Mouse (Mus musculus) lung, adult 2 months (tissue): Measurements from ENCODE around the gene Clp1. TPM values are rescaled to one million over a fixed set of nuclear protein-coding genes. Genes with fewer than 3 reads are reported as not detected.

Source experiments
- DNase-seq: peaks from one replicate; pipeline ENCODE4 v3.0.0; 2022
- H3K4me1 ChIP-seq: fragments of 200-500 bp; 2 replicates; pipeline ENCODE4 v1.6.1; 2011; ENCODE audit warnings: low read length; ENCODE audit not compliant: control insufficient read depth, insufficient read depth
- H3K4me3 ChIP-seq: fragments of 200-500 bp; replicated peaks from 2 replicates; pipeline ENCODE3; 2011; ENCODE audit warnings: low read depth, mild to moderate bottlenecking, control low read depth, low read length; ENCODE audit errors: extremely low read depth
- CTCF ChIP-seq: fragments of 200-500 bp; IDR thresholded peaks from 2 replicates; pipeline ENCODE4 v1.5.1; 2011; ENCODE audit warnings: mild to moderate bottlenecking, low read length, control low read depth; ENCODE audit not compliant: insufficient read depth
- POLR2A ChIP-seq: fragments of 200-500 bp; IDR thresholded peaks from 2 replicates; pipeline ENCODE4 v1.6.1; 2011; ENCODE audit warnings: low read depth, mild to moderate bottlenecking, control low read depth, low read length, borderline replicate concordance; ENCODE audit errors: extremely low read depth
- WGBS: fragments of 180-500 bp; shearing (Covaris S2); methylation state at CpG from one replicate; pipeline ENCODE4 v1.1.7; 2018; 5-methylcytosine and 5-hydroxymethylcytosine counted together
- polyA plus RNA-seq: library from polyadenylated mRNA; depleted of rRNA; stranded (reverse); fragments of >200 nt; gene quantifications from 2 replicates; pipeline ENCODE4 v1.2.3, GENCODE M21; 2012

Clp1 gene
- polyA plus RNA-seq, 1 experiment: 10.3 TPM

DNA sequence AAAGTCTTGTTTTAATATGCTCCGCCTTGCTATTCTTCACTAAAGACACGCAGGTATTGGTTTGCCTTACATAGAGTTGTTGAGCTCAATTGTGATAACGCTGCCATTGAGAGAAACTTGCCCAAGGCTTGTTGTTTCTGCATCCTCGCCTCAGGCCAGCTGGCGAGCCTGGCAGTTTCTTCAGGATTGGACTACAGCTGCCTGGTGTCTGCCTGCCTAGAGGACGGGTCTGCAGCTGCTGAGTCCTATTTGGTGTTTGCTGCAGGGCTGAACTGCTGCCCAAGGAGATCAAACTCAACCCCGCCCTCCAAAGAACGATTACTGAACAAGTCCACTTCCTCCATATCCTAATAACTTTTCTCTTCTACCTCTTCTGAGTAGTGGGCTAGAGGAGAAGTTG is 33.6 kb upstream of the Clp1 start:
- no peak for DNase-seq
- H3K4me3 ChIP-seq: no peak overlapping the region
- no peaks in the 10 kb centered on the region for H3K4me1 ChIP-seq
- TF ChIP-seq POLR2A: no peak
- TF ChIP-seq CTCF: no peak
- WGBS: 56% methylated on average over 8 of the region's 8 CpGs

DNA sequence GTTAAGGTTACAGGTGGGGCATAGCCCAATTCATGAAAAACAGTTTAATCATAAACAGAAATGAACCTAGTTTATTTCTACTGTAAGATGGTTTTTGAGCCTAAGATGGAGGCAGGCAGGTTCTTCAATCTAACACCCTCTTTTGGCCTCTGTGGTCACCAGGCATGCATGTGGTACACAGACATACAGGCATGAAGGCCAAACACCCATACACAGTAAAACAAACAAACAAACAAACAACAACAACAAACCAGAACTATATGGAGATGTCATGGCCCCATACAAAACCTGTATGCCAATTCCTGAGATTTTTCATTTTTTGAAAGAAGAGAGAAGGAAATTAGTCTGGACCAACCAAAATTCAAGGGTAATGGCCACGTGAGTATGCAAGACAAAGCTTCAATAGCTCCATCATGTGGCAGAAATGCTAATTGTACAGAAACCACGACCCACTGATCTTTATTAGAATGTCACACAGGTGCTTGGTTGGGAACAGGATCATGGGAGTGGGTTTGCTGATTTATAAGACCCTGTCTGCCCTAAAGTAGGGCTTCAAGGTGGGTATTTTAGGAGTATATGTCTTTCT is 31.5 kb upstream of the Clp1 start:
- WGBS: 0% methylated on average over 2 of the region's 2 CpGs
- no peak for DNase-seq
- Histone ChIP-seq H3K4me3 (no peak overlapping the region), H3K4me1 (no peaks in the 10 kb centered on the region)
- TF ChIP-seq CTCF: peak; percentile 44; the same call in 1 of the 2 replicates
- no peak for TF ChIP-seq POLR2A

DNA sequence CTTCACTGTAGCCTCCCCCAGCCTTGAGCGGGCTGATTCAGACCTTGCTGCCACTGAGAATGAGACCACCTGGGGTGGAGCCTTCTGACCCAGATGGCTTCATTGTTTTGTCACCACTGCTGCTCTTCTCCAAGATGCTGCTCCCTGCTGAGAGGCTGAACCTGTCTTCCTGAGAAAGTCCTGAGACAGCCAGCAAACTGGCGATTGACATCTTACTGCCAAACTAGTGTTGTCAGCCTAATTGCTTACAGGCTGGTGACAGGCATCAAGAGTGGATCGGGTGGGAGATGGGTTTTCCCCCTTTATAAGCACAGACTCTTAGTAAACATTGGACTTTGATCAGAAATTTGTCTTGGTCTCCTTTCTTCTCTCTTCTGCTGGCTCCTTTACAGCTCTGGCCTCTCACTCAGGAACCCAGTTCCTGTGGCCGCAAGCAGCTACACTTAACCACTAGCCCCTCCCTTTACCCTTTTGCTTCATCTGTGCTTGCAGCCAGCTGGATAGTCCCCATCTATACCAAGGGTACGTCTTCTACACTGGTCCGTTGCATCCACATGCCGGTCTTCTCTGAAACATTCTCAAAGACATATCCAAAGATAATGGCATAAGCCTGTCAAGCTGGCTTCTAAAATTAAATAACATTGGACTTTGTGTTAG is 30.0 kb upstream of the Clp1 start:
- TF ChIP-seq POLR2A (no peak), CTCF (no peak)
- no peak for DNase-seq
- Histone ChIP-seq H3K4me1 (no peaks in the 10 kb centered on the region), H3K4me3 (no peak overlapping the region)
- WGBS: 56% methylated on average over 7 of the region's 7 CpGs

DNA sequence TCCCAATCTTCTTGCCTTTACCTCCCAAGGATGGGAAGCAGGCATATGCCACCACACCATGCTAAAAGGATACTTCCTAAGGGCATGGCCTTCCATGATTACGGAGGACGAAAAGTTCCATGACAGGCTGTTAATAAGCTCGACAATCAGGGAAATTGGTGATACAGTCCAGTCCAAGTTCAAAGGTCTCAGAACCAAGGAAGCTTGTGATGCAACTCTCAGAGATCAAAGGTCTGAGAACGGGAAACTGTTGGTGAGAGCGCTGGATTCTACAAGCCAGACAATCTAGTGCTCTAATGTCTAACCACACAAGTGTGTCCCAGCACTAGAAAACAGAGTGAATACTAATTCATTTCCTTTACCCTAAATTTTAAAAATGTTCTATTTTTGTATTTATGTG is 29.1 kb upstream of the Clp1 start:
- no peak for TF ChIP-seq CTCF
- TF ChIP-seq POLR2A: no peak
- 70% methylated on average over 5 of the region's 5 CpGs for WGBS

DNA sequence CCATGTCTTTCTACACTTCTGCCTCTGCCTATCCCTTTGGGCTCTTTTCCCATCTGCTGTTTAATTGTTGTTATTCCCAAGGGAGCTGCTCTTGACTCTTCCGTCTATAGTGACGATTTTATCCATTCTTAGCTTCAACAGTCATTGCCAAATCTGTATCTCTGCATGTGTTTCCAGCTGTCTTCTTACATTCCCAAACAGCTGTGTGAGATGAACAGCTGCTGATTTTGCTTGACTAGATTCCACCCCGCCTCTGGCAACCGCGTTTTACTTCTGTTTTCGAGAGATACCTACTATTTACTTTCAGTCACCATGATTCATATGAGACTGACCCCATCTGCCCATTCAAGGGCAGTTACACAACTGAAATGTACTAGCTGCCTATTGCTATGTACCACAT is 23.0 kb upstream of the Clp1 start:
- no peaks in the 10 kb centered on the region for H3K4me1 ChIP-seq
- no peak for DNase-seq
- WGBS: 48% methylated on average over 6 of the region's 6 CpGs
- no peak for TF ChIP-seq CTCF
- TF ChIP-seq POLR2A: no peak
- H3K4me3 ChIP-seq: no peak overlapping the region

More for the DNA sequence above, 29.1 kb upstream of the Clp1 start:
- DNase-seq: no peak
- Histone ChIP-seq H3K4me3 (no peak overlapping the region), H3K4me1 (no peaks in the 10 kb centered on the region)

DNA sequence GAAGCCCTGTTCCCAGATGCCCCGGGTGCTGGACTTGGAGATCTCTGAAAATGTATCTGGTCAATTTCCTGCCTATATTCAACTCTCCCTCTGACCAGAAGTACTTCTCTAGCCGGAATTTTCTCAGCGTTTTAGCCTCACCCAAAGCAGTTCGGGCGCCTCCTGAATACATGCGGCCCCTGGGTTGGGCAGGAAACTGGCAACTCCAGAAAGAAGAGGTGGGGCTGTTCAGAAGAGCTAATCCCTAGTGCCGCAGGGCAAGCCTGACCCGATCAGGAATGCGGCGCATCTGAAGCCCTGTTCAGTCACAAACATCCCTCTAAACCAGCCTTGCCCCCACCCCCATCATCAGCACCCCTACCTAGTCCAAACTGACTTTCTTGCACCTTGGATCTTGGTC is 17.0 kb upstream of the Clp1 start:
- WGBS: 9% methylated on average over 10 of the region's 10 CpGs

DNA sequence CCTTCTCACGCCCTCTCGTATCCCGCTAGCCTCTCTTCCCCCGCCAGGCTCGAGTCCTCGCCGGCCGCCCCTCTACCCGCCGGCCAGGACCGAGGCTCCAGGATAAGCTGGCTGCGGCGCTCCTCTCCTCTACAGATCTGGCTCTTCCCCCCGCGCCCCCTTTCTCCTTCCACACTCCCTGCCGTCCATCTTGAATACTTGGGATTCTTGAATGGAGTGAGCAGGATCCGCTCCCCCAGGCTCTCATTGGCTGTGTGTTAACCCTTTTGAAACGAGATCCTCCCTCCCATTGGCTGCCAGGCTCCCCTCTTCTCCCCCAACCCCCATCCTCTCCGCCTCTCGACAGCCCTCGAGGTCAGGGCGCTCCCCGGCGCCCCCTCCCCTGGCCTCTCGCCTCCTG is 16.4 kb upstream of the Clp1 start, which contains the start of gene Gm19426:
Gene Gm19426 (minus strand): TSS at position 95 of the 400 bp plus-strand sequence.
- DNase-seq: peak; percentile 64
- H3K4me1 ChIP-seq: peaks cover 4% of the 10 kb centered on the region; the same call in 1 of the 2 replicates
- peak within 1 kb of the TSS; percentile 48 for H3K4me3 ChIP-seq
- 1% methylated on average over 25 of the region's 25 CpGs for WGBS
- TF ChIP-seq POLR2A: peak; percentile 29; the same call in 1 of the 2 replicates
- TF ChIP-seq CTCF: no peak

More for the DNA sequence above, 17.0 kb upstream of the Clp1 start:
- Histone ChIP-seq H3K4me3 (peak overlapping the region; percentile 48), H3K4me1 (peaks cover 4% of the 10 kb centered on the region; the same call in 1 of the 2 replicates)
- no peak for TF ChIP-seq POLR2A
- TF ChIP-seq CTCF: no peak
- DNase-seq: no peak

DNA sequence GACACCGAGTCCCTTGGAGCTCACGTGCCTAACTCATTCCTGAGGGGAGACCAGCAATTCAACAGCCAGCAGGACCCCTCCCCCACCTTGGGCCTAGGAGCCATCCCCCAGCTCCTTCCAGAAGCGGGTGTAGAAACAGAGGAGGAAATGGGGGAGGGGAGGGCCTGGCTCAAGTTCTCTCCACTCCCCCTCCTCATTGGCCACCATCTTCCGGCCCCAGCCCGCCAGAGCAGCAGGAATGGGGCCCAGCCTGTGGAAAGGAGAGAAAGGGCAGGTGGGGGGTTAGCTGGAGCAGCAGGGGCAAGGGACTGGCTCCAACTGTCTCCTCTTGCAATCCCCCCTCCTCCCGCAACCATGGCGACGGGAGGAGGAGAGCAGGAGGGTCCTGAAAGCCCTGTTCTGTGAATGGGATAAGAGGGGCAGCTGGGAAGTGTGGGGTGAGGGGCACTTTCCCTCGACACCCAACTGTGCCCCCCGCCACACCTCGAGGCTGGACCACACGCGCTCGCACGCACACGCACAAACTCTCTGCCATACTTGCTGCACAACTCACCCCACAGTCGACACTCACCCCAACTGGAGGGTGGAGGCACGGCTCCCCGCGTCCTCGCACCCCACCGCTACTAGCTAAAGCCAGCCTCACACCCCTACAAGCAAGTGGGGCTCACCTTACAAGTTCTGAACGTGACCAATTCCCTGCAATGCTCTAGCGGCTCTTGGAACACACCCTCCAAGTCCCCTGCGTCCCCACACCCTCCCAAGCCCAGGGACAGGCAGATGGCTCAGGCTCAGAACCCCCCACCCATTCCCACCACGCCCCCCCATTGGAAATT is 15.5 kb upstream of the Clp1 start:
- TF ChIP-seq POLR2A (no peak), CTCF (no peak)
- H3K4me3 ChIP-seq: peak overlapping the region; percentile 48
- no peak for DNase-seq
- peaks cover 4% of the 10 kb centered on the region; the same call in 1 of the 2 replicates for H3K4me1 ChIP-seq
- WGBS: 5% methylated on average over 26 of the region's 26 CpGs

DNA sequence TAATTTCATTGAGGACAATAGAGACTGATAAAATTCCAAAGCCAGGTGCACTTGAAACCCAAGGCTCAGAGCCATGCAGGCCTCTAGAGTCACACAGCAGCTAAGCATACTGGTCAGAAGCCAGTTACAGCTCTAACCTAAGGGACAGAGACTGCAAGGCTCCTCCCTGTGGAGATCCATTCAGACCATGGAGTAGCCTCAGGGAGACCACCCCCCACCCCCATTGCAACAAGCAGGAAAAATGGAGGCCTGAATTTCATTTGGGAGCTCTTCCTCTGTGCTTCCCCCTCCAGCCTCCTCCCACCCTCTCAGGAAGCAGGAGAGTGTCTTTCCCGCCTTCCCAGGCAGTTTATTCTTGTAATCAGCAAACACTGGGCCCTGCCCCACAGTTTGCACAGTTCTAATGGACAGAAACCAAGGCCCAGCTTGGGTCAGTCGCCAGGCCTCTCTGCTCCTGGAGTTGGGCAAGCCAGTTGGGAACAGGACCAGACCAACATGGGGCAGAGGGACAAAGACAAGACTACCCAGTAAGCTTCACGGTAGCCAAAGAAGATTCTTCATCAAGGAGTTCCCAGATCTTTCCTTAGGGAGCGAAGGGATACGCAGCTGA is 14.8 kb upstream of the Clp1 start:
- Histone ChIP-seq H3K4me3 (peak overlapping the region; percentile 48), H3K4me1 (peaks cover 4% of the 10 kb centered on the region; the same call in 1 of the 2 replicates)
- TF ChIP-seq CTCF (no peak), POLR2A (peak; percentile 18; the same call in 1 of the 2 replicates)
- WGBS: 18% methylated on average over 5 of the region's 5 CpGs
- DNase-seq: no peak
